Mouse (Mus musculus) midbrain, embryonic 11.5 days (tissue): ENCODE data around the gene Lman2. TPM values are rescaled to one million over a fixed set of nuclear protein-coding genes. Genes with fewer than 3 reads are reported as not detected.

Source experiments
- ATAC-seq: fragments of 200-750 bp; cut with Nextera tagmentation; 2 replicates; pipeline ENCODE4 v1.8.0; 2017; ENCODE audit warnings: moderate TSS enrichment, moderate library complexity; ENCODE audit not compliant: low FRiP score
- DNase-seq: peaks from one replicate; pipeline ENCODE4 v3.0.0; 2015; ENCODE audit warnings: low spot score; ENCODE audit errors: missing footprints
- H3K27ac ChIP-seq: fragments of 300-500 bp; sonication (generic); 2 replicates; pipeline ENCODE4 v1.5.1; 2014; ENCODE audit warnings: low read depth, low read length
- H3K27me3 ChIP-seq: fragments of 300-500 bp; sonication (generic); 2 replicates; pipeline ENCODE4 v1.6.1; 2014; ENCODE audit warnings: mild to moderate bottlenecking, low read length, moderate library complexity, mixed read lengths; ENCODE audit not compliant: control insufficient read depth, insufficient read depth
- H3K36me3 ChIP-seq: fragments of 300-500 bp; sonication (generic); 2 replicates; pipeline ENCODE4 v1.6.1; 2014; ENCODE audit warnings: mild to moderate bottlenecking, low read length, moderate library complexity, mixed read lengths; ENCODE audit not compliant: control insufficient read depth, insufficient read depth
- H3K4me1 ChIP-seq: fragments of 300-500 bp; sonication (generic); 2 replicates; pipeline ENCODE4 v1.6.1; 2014; ENCODE audit warnings: low read length; ENCODE audit not compliant: control insufficient read depth, insufficient read depth
- H3K4me2 ChIP-seq: fragments of 300-500 bp; sonication (generic); 2 replicates; pipeline ENCODE4 v1.6.1; 2014; ENCODE audit warnings: mild to moderate bottlenecking, moderate library complexity
- H3K4me3 ChIP-seq: fragments of 300-500 bp; sonication (generic); 2 replicates; pipeline ENCODE4 v1.5.1; 2014; ENCODE audit warnings: low read depth, low read length
- H3K9ac ChIP-seq: fragments of 300-500 bp; sonication (generic); 2 replicates; pipeline ENCODE4 v1.6.1; 2014; ENCODE audit warnings: low read length
- H3K9me3 ChIP-seq: fragments of 300-500 bp; sonication (generic); 2 replicates; pipeline ENCODE4 v1.6.1; 2016; ENCODE audit warnings: low read length; ENCODE audit not compliant: control insufficient read depth
- WGBS: fragments of 180-500 bp; shearing (Covaris S2); extraction: QIAGEN DNeasy Blood & Tissue Kit; methylation state at CpG from one replicate; pipeline ENCODE4 v1.1.7; 2014; 5-methylcytosine and 5-hydroxymethylcytosine counted together
- polyA plus RNA-seq: library from polyadenylated mRNA; unstranded; fragments of >200 nt; fragmentation: Nextera tagmentation; extraction: Ambion mirVana; gene quantifications from 2 replicates; pipeline ENCODE4 v1.2.1, GENCODE M21; 2014

Gene Lman2
- polyA plus RNA-seq, 1 experiment from 2014 or later = 82.5 TPM

GRCm38 (mm10) chr13:55344286-55344685 lies 18.3 kb downstream of the Lman2 start:
- Histone ChIP-seq H3K9ac (no peak overlapping the region), H3K4me2 (no peak overlapping the region), H3K4me1 (no peaks in the 10 kb centered on the region), H3K27ac (no peak overlapping the region), H3K9me3 (no peaks in the 10 kb centered on the region), H3K27me3 (no peaks in the 10 kb centered on the region), H3K36me3 (peaks cover 31% of the 10 kb centered on the region), H3K4me3 (no peak overlapping the region)
- 91% methylated on average over 7 of the region's 7 CpGs for WGBS
- ATAC-seq (no peak), DNase-seq (peak; percentile 70)

- 41% methylated on average over 11 of the region's 11 CpGs for WGBS
- H3K9ac ChIP-seq = no peak overlapping the region
Observed at GRCm38 (mm10) chr13:55342469-55342868, 20.1 kb downstream of the Lman2 start.

GRCm38 (mm10) chr13:55339259-55339658 lies 23.3 kb downstream of the Lman2 start:
- 44% methylated on average over 2 of the region's 2 CpGs for WGBS
- no peak overlapping the region for H3K27ac ChIP-seq
- no peaks in the 10 kb centered on the region for H3K9me3 ChIP-seq
- no peaks in the 10 kb centered on the region for H3K27me3 ChIP-seq
- H3K4me3 ChIP-seq = no peak overlapping the region
- no peak overlapping the region for H3K4me2 ChIP-seq
- DNase-seq (no peak), ATAC-seq (no peak)
- no peaks in the 10 kb centered on the region for H3K4me1 ChIP-seq
- H3K36me3 ChIP-seq = peaks cover under 1% of the 10 kb centered on the region; the same call in 1 of the 2 replicates
- no peak overlapping the region for H3K9ac ChIP-seq

More at GRCm38 (mm10) chr13:55342469-55342868, 20.1 kb downstream of the Lman2 start:
- H3K4me3 ChIP-seq = no peak overlapping the region
- no peak overlapping the region for H3K4me2 ChIP-seq
- DNase-seq (peak; percentile 82), ATAC-seq (no peak)
- no peak overlapping the region for H3K27ac ChIP-seq
- H3K9me3 ChIP-seq = no peaks in the 10 kb centered on the region
- H3K36me3 ChIP-seq = peaks cover 16% of the 10 kb centered on the region
- H3K4me1 ChIP-seq = no peaks in the 10 kb centered on the region
- no peaks in the 10 kb centered on the region for H3K27me3 ChIP-seq

GRCm38 (mm10) chr13:55338131-55339054 lies 24.2 kb downstream of the Lman2 start:
- ATAC-seq (no peak), DNase-seq (no peak)
- Histone ChIP-seq H3K27ac (no peak overlapping the region), H3K9me3 (no peaks in the 10 kb centered on the region), H3K4me1 (no peaks in the 10 kb centered on the region), H3K4me3 (no peak overlapping the region), H3K36me3 (no peaks in the 10 kb centered on the region), H3K9ac (no peak overlapping the region), H3K4me2 (no peak overlapping the region), H3K27me3 (no peaks in the 10 kb centered on the region)
- WGBS = 71% methylated on average over 12 of the region's 12 CpGs

GRCm38 (mm10) chr13:55337341-55337975 lies 25.1 kb downstream of the Lman2 start:
- DNase-seq (no peak), ATAC-seq (no peak)
- H3K4me2 ChIP-seq = no peak overlapping the region
- WGBS = 70% methylated on average over 9 of the region's 10 CpGs
- no peaks in the 10 kb centered on the region for H3K9me3 ChIP-seq
- no peaks in the 10 kb centered on the region for H3K36me3 ChIP-seq
- H3K27me3 ChIP-seq = no peaks in the 10 kb centered on the region
- no peak overlapping the region for H3K9ac ChIP-seq
- no peak overlapping the region for H3K27ac ChIP-seq
- H3K4me1 ChIP-seq = no peaks in the 10 kb centered on the region
- H3K4me3 ChIP-seq = no peak overlapping the region

GRCm38 (mm10) chr13:55335701-55336100 lies 26.9 kb downstream of the Lman2 start:
- 87% methylated on average over 4 of the region's 4 CpGs for WGBS
- no peak for DNase-seq
- no peak for ATAC-seq

GRCm38 (mm10) chr13:55332331-55332730 lies 30.3 kb downstream of the Lman2 start:
- DNase-seq = no peak
- no peak overlapping the region for H3K4me2 ChIP-seq
- peaks cover 23% of the 10 kb centered on the region for H3K4me1 ChIP-seq
- H3K36me3 ChIP-seq = no peaks in the 10 kb centered on the region
- no peak overlapping the region for H3K27ac ChIP-seq
- 84% methylated on average over 3 of the region's 3 CpGs for WGBS
- no peaks in the 10 kb centered on the region; the same call in 1 of the 2 replicates for H3K27me3 ChIP-seq
- no peaks in the 10 kb centered on the region for H3K9me3 ChIP-seq
- H3K9ac ChIP-seq = no peak overlapping the region
- H3K4me3 ChIP-seq = no peak overlapping the region
- no peak for ATAC-seq

More at GRCm38 (mm10) chr13:55335701-55336100, 26.9 kb downstream of the Lman2 start:
- peaks cover 5% of the 10 kb centered on the region for H3K4me1 ChIP-seq
- no peaks in the 10 kb centered on the region for H3K27me3 ChIP-seq
- no peak overlapping the region for H3K4me3 ChIP-seq
- H3K4me2 ChIP-seq = no peak overlapping the region
- no peak overlapping the region for H3K9ac ChIP-seq
- no peak overlapping the region for H3K27ac ChIP-seq
- H3K36me3 ChIP-seq = no peaks in the 10 kb centered on the region
- no peaks in the 10 kb centered on the region for H3K9me3 ChIP-seq

GRCm38 (mm10) chr13:55330567-55331400 lies 31.8 kb downstream of the Lman2 start:
- WGBS = 47% methylated on average over 14 of the region's 14 CpGs
- Histone ChIP-seq H3K4me3 (peak overlapping the region; percentile 65), H3K9me3 (no peaks in the 10 kb centered on the region), H3K4me1 (peaks cover 23% of the 10 kb centered on the region), H3K9ac (peak overlapping the region; percentile 79; the same call in 1 of the 2 replicates), H3K27ac (peak overlapping the region; percentile 93), H3K27me3 (no peaks in the 10 kb centered on the region; the same call in 1 of the 2 replicates), H3K4me2 (peak overlapping the region; percentile 90), H3K36me3 (peaks cover 3% of the 10 kb centered on the region; the same call in 1 of the 2 replicates)
- DNase-seq (no peak), ATAC-seq (peak; percentile 63)
